Mouse (Mus musculus) embryonic facial prominence, embryonic 14.5 days (tissue): ENCODE results near the gene Sacm1l. TPM values are rescaled to one million over a fixed set of nuclear protein-coding genes. Genes with fewer than 3 reads are reported as not detected.

Experiments
- ATAC-seq: fragments of 200-750 bp; cut with Nextera tagmentation; 2 replicates; pipeline ENCODE4 v1.8.0; 2017; ENCODE audit warnings: low read depth, moderate number of reproducible peaks, moderate TSS enrichment
- DNase-seq: peaks from one replicate; pipeline ENCODE4 v3.0.0-alpha.2; 2015; ENCODE audit warnings: low spot score
- H3K27ac ChIP-seq: fragments of 300-500 bp; sonication (generic); replicated peaks from 2 replicates; pipeline ENCODE4 v1.5.1; 2014; ENCODE audit warnings: low read depth, mild to moderate bottlenecking, low read length, moderate library complexity
- H3K27me3 ChIP-seq: fragments of 300-500 bp; sonication (generic); replicated peaks from 2 replicates; pipeline ENCODE4 v1.6.1; 2014; ENCODE audit warnings: low read length; ENCODE audit not compliant: control insufficient read depth, insufficient read depth
- H3K36me3 ChIP-seq: fragments of 300-500 bp; sonication (generic); 2 replicates; pipeline ENCODE4 v1.6.1; 2014; ENCODE audit warnings: low read length, mixed read lengths; ENCODE audit not compliant: control insufficient read depth, insufficient read depth
- H3K4me1 ChIP-seq: fragments of 300-500 bp; sonication (generic); 2 replicates; pipeline ENCODE4 v1.6.1; 2014; ENCODE audit warnings: antibody characterized with exemption, low read length; ENCODE audit not compliant: control insufficient read depth, insufficient read depth
- H3K4me2 ChIP-seq: fragments of 300-500 bp; sonication (generic); 2 replicates; pipeline ENCODE4 v1.6.1; 2014; ENCODE audit warnings: low read depth, mild to moderate bottlenecking, low read length, moderate library complexity, mixed read lengths
- H3K4me3 ChIP-seq: fragments of 300-500 bp; sonication (generic); 2 replicates; pipeline ENCODE4 v1.5.1; 2014; ENCODE audit warnings: low read depth, mild to moderate bottlenecking, low read length
- H3K9ac ChIP-seq: fragments of 300-500 bp; sonication (generic); 2 replicates; pipeline ENCODE4 v1.6.1; 2014; ENCODE audit warnings: low read depth, mild to moderate bottlenecking, low read length, moderate library complexity, mixed read lengths
- H3K9me3 ChIP-seq: fragments of 300-500 bp; sonication (generic); 2 replicates; pipeline ENCODE4 v1.6.1; 2016; ENCODE audit warnings: low read length; ENCODE audit not compliant: control insufficient read depth
- WGBS: fragments of 180-500 bp; shearing (Covaris S2); extraction: QIAGEN DNeasy Blood & Tissue Kit; methylation state at CpG from one replicate; pipeline ENCODE4 v1.1.7; 2014; 5-methylcytosine and 5-hydroxymethylcytosine counted together
- polyA plus RNA-seq: library from polyadenylated mRNA; unstranded; fragments of >200 nt; fragmentation: Nextera tagmentation; extraction: Ambion mirVana; gene quantifications from 2 replicates; pipeline ENCODE4 v1.2.1, GENCODE M21; 2014

The Sacm1l gene
- polyA plus RNA-seq, 1 experiment from 2014 or later = 53.3 TPM

DNA sequence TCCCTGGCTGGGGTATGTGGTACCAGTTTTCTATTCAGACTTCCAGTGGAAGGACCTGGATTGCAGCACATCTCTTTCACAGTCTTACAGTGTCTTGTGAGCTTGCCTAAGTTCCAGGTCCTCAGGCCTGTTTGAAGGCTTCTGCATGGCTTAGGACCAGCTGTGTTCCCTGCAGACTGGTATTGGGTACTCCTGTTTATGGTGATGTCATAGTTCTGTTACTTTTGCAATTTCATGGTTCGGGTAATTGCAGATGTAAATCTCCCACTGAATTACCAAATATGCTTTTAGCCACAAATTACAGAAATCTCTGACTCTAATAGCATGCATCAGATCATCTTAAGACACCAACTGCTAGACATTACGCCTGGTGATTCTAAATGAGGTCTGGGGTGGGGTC is 14.5 kb upstream of the Sacm1l start:
- Histone ChIP-seq H3K27ac (no peak overlapping the region), H3K9ac (no peak overlapping the region), H3K4me2 (no peak overlapping the region), H3K4me1 (no peaks in the 10 kb centered on the region), H3K27me3 (no peaks in the 10 kb centered on the region), H3K4me3 (no peak overlapping the region), H3K9me3 (no peaks in the 10 kb centered on the region), H3K36me3 (peaks cover 72% of the 10 kb centered on the region)
- ATAC-seq (no peak), DNase-seq (no peak)
- 64% methylated on average over 2 of the region's 2 CpGs for WGBS

DNA sequence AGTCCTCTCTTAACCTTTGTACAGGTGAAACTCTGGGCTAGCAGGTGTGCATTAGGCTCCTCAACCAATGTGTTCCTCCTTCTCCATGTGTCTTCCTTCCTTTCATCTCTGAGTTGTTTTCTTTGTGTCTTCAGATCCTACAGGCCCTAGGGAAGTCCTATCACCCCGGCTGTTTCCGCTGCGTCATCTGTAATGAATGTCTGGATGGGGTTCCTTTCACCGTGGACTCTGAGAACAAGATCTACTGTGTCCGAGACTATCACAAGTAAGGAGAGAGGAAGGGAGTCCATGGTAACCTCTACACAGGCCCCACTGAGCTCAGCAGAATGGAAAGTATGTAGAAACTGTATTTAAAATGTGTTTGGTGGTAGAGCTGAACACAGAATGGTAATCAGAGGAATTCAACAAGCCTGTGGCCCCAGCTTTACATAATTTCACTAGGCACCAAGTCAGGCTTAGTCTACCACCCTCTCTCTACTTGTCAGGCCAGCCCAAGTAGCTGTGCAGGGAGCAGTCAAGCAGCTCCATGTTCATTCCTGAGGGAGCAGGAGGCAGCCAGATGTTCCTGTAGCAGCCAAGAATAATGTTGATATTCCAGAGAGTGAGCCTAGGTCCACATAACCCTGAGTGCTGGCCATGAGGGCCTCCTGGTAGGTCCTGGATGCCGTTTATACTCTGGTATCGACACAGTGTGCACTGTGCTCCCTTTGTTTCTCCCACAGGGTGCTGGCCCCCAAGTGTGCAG is 12.7 kb upstream of the Sacm1l start:
- ATAC-seq = no peak
- Histone ChIP-seq H3K27me3 (no peaks in the 10 kb centered on the region), H3K4me3 (no peak overlapping the region), H3K9ac (no peak overlapping the region), H3K27ac (0 out of 2 replicates have a peak overlapping the region, but pooled peaks have one; percentile 5), H3K9me3 (no peaks in the 10 kb centered on the region), H3K4me2 (no peak overlapping the region), H3K4me1 (no peaks in the 10 kb centered on the region), H3K36me3 (peaks cover 64% of the 10 kb centered on the region)
- DNase-seq = no peak
- WGBS = 82% methylated on average over 7 of the region's 7 CpGs

DNA sequence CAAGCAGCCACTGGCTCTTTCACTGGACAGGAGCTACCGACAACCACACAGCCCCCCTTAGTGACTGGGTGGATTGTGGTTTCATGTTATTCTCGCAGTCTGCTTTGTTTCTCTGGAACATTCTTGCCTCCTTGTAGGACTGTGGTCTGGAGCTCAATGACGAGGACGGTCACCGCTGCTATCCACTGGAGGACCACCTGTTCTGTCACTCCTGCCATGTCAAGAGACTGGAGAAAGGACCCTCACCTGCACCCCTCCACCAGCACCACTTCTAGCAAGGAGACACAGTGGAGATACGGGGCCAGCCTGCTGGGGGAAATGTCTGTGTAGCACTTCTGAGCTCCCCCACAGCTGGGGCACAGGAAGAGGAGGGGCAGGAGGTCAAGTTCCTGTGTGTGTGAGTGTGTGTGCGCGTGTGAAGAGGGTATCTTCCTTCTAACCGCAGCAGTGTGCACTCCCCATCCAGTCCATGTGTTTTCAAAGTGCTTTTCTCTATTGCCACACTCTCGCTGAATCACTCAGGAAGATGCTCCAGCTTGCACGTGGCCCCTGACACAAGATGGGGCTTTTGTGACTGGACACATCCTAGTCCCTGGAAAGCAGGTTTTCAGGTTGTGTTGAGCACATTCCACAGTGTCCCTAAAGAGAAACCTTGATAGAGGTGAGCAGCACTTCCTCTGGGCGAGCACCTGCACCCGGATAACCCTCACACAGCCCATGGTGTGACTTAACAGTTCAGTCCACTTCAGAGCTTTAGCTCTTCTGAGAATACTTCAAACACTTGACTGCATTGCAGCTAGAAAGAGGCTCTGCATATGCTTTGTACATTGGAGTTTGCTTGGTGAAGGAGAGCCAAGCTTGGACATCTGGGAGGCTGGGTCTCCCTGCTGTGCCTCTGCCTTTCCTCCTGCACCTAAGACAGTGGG is 10.3 kb upstream of the Sacm1l start:
- ATAC-seq (no peak), DNase-seq (no peak)
- no peak overlapping the region for H3K27ac ChIP-seq
- H3K36me3 ChIP-seq = peaks cover 50% of the 10 kb centered on the region
- H3K9me3 ChIP-seq = no peaks in the 10 kb centered on the region
- H3K4me3 ChIP-seq = no peak overlapping the region
- no peak overlapping the region for H3K9ac ChIP-seq
- no peaks in the 10 kb centered on the region for H3K4me1 ChIP-seq
- no peak overlapping the region for H3K4me2 ChIP-seq
- 82% methylated on average over 13 of the region's 13 CpGs for WGBS
- no peaks in the 10 kb centered on the region for H3K27me3 ChIP-seq

DNA sequence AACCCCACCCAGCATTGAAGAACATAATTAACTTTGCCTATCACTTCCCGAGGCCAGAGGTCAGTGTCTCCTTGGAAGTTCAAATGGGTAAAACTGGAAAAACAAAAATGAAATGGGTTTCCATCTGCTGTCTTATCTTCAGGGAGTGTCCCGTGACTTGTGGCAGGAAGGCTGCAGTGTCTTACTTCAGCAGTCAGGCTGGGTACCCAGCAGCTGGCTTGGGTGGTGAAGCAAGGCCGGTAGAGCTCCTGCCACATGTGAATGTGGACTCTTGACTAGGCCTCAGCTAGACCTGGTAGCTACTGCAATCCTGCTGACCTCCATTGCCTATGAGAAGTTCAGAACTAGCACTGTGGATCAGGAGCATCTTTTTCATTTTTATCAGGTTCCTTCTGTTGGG is 8.8 kb upstream of the Sacm1l start:
- no peaks in the 10 kb centered on the region for H3K27me3 ChIP-seq
- no peaks in the 10 kb centered on the region for H3K9me3 ChIP-seq
- 68% methylated on average over 3 of the region's 3 CpGs for WGBS
- H3K4me1 ChIP-seq = no peaks in the 10 kb centered on the region
- DNase-seq = no peak
- no peak overlapping the region for H3K4me3 ChIP-seq
- no peak overlapping the region for H3K4me2 ChIP-seq
- ATAC-seq = no peak
- H3K9ac ChIP-seq = no peak overlapping the region
- no peak overlapping the region for H3K27ac ChIP-seq
- peaks cover 50% of the 10 kb centered on the region for H3K36me3 ChIP-seq

DNA sequence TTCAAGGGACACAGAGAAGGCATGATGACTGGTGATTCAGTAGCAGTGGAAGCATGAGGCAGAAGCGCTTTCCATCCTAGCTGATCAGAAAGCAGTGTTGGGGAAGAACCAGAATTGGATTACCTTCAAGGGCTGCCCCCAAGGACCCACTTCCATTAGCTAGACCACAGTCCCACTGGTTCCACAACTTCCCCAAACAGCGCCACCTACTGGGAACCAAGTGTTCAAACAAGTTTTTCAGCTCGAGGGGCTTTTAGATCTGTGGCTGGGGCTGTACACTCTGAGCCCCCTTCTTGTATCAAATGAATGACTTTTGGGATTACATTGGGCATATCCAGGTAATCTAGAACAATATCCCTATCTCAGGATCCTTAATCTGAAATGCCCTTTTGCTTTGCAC is 5.9 kb upstream of the Sacm1l start:
- no peak overlapping the region for H3K9ac ChIP-seq
- 37% methylated on average over 3 of the region's 3 CpGs for WGBS
- H3K36me3 ChIP-seq = peaks cover 23% of the 10 kb centered on the region
- H3K27ac ChIP-seq = no peak overlapping the region
- peaks cover 8% of the 10 kb centered on the region; the same call in 1 of the 2 replicates for H3K4me1 ChIP-seq
- H3K9me3 ChIP-seq = no peaks in the 10 kb centered on the region
- H3K4me3 ChIP-seq = no peak overlapping the region
- no peak for DNase-seq
- no peaks in the 10 kb centered on the region for H3K27me3 ChIP-seq
- ATAC-seq = no peak
- no peak overlapping the region for H3K4me2 ChIP-seq

DNA sequence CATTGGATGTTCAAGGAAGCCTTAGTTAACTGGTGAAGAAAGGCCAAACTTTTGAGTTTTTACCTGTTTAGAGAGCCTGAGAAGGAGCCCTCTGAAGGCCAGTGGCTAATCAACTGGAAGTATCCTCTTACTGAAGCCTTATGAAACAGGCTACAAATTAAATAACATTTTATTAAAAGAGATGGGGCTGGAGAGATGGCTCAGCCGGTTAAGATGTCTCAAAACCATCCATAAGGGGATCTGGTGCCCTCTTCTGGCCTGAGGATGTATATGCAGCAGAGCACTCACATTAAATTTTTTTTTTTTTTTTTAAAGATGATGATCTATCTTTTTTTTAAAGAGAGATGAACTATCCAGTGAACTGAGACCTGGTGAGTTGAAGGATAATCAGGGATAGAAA is 4.5 kb upstream of the Sacm1l start:
- DNase-seq (peak; percentile 81), ATAC-seq (no peak)
- H3K36me3 ChIP-seq = peaks cover 9% of the 10 kb centered on the region
- no peak overlapping the region for H3K27ac ChIP-seq
- no peaks in the 10 kb centered on the region for H3K9me3 ChIP-seq
- 0% methylated on average over 1 of the region's 1 CpGs for WGBS
- H3K9ac ChIP-seq = no peak overlapping the region
- peaks cover 8% of the 10 kb centered on the region; the same call in 1 of the 2 replicates for H3K4me1 ChIP-seq
- H3K4me3 ChIP-seq = no peak overlapping the region
- H3K4me2 ChIP-seq = no peak overlapping the region
- H3K27me3 ChIP-seq = no peaks in the 10 kb centered on the region

DNA sequence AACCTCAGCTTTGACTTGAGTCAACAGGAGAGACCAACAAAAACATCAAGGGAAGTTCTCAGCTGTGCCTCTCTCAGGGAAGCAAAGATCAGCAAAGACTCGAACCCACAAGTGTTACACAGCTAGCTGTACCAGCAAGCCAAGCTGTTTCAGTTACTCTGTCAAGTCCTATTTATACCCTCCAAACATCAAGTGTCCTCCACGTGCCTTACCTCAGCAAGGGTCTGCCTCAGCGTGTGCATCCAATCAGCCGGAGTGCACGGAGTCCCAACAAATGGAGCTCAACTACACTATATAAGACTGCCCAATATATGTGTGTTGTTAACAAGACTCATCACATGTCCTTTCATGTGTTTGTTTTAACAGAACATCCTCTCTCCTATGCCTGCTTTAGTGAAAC is 3.1 kb upstream of the Sacm1l start:
- no peak overlapping the region for H3K4me3 ChIP-seq
- WGBS = 66% methylated on average over 5 of the region's 5 CpGs
- H3K36me3 ChIP-seq = no peaks in the 10 kb centered on the region
- ATAC-seq (no peak), DNase-seq (no peak)
- peaks cover 19% of the 10 kb centered on the region for H3K4me1 ChIP-seq
- H3K27me3 ChIP-seq = no peaks in the 10 kb centered on the region
- H3K4me2 ChIP-seq = no peak overlapping the region
- no peaks in the 10 kb centered on the region for H3K9me3 ChIP-seq
- H3K9ac ChIP-seq = no peak overlapping the region
- H3K27ac ChIP-seq = no peak overlapping the region

DNA sequence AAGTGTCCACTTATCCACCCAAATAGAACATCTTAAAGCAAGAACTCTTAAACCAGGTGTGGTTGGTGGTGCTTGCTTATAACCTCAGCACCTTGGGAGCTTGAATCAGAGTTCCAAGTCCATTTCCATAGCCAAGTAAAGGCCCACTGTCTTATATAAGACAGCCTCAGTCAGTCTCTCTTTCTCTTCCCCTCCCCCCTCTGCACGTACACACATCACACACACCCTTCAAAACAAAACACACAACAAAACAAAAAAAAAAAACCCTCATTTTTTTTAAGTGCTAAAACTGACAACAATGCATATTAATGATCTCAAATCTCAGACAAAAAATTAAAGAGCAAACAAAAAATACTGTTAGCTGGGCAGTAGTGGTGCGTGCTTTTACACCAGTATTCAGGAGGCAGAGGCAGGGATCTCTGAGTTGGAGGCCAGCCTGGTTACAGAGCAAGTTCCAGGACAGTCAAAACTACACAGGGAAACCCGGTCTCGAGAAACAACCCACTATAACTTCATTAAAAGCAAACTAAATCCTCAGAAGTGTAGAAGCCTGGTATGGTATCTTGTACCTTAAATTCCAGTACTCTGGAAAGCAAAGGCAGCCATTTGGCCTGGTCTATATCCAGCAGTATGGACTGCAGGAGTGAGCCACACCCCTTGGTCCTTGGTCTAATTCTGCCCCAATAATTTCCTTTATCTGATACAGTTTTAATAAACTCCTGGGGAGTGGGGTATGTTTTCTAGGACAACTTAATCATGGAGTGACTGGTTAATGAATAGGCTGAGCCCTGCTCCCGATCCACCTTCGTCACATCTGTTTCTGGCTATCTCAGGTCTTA is 1.3 kb upstream of the Sacm1l start:
- peaks cover 30% of the 10 kb centered on the region for H3K4me1 ChIP-seq
- ATAC-seq (no peak), DNase-seq (no peak)
- no peaks in the 10 kb centered on the region for H3K9me3 ChIP-seq
- H3K9ac ChIP-seq = peak overlapping the region; percentile 73
- peak overlapping the region; percentile 60 for H3K4me3 ChIP-seq
- peak overlapping the region; percentile 95 for H3K27ac ChIP-seq
- no peaks in the 10 kb centered on the region for H3K27me3 ChIP-seq
- WGBS = 19% methylated on average over 6 of the region's 6 CpGs
- no peaks in the 10 kb centered on the region for H3K36me3 ChIP-seq
- H3K4me2 ChIP-seq = peak overlapping the region; percentile 76
